Mouse (Mus musculus): ENCODE data around the gene Cracr2b. TPM values are rescaled to one million over a fixed set of nuclear protein-coding genes. Genes with fewer than 3 reads are reported as not detected.

Gene Cracr2b
- polyA plus RNA-seq, 1 experiment from 2014 or later = 7.6 TPM

Other genes starting within 250 kb of the Cracr2b start
- 2.5 and 3.8 TPM in 2 replicates for gene Lmntd2, start 247.0 kb upstream of the Cracr2b start, polyA plus RNA-seq (2016; fragmentation: Nextera tagmentation; extraction: Ambion mirVana)
- 37.1 and 38.7 TPM in 2 replicates for gene Rassf7, start 245.2 kb upstream of the Cracr2b start, polyA plus RNA-seq (2016; fragmentation: Nextera tagmentation; extraction: Ambion mirVana)
- 88.0 and 92.7 TPM in 2 replicates for gene Phrf1, start 232.3 kb upstream of the Cracr2b start, polyA plus RNA-seq (2016; fragmentation: Nextera tagmentation; extraction: Ambion mirVana)
- 1.0 and 1.7 TPM in 2 replicates for gene Irf7, start 194.6 kb upstream of the Cracr2b start, polyA plus RNA-seq (2016; fragmentation: Nextera tagmentation; extraction: Ambion mirVana)
- not detected in 2 replicates for gene Cdhr5, start 184.3 kb upstream of the Cracr2b start, polyA plus RNA-seq (2016; fragmentation: Nextera tagmentation; extraction: Ambion mirVana)
- 4.5 and 7.1 TPM in 2 replicates for gene Sct, start 182.0 kb upstream of the Cracr2b start, polyA plus RNA-seq (2016; fragmentation: Nextera tagmentation; extraction: Ambion mirVana)
- gene Drd4, start 169.1 kb upstream of the Cracr2b start, polyA plus RNA-seq (2016; fragmentation: Nextera tagmentation; extraction: Ambion mirVana) = 0.82 and 0.94 TPM in 2 replicates
- 98.9 and 108 TPM in 2 replicates for gene Deaf1, start 133.4 kb upstream of the Cracr2b start, polyA plus RNA-seq (2016; fragmentation: Nextera tagmentation; extraction: Ambion mirVana)
- gene Tmem80, start 133.4 kb upstream of the Cracr2b start, polyA plus RNA-seq (2016; fragmentation: Nextera tagmentation; extraction: Ambion mirVana) = 60.9 and 62.5 TPM in 2 replicates
- 1.0 and 1.1 TPM in 2 replicates for gene Eps8l2, start 122.2 kb upstream of the Cracr2b start, polyA plus RNA-seq (2016; fragmentation: Nextera tagmentation; extraction: Ambion mirVana)
- gene Taldo1, start 68.9 kb upstream of the Cracr2b start, polyA plus RNA-seq (2016; fragmentation: Nextera tagmentation; extraction: Ambion mirVana) = 366 and 377 TPM in 2 replicates
- 50.5 and 51.5 TPM in 2 replicates for gene Gatd1, start 47.0 kb upstream of the Cracr2b start, polyA plus RNA-seq (2016; fragmentation: Nextera tagmentation; extraction: Ambion mirVana)
- gene Cend1, start 31.6 kb upstream of the Cracr2b start, polyA plus RNA-seq (2016; fragmentation: Nextera tagmentation; extraction: Ambion mirVana) = 44.4 and 55.1 TPM in 2 replicates
- 57.6 and 57.7 TPM in 2 replicates for gene Slc25a22, start 23.2 kb upstream of the Cracr2b start, polyA plus RNA-seq (2016; fragmentation: Nextera tagmentation; extraction: Ambion mirVana)
- 8.4 and 9.8 TPM in 2 replicates for gene Pidd1, start 17.1 kb upstream of the Cracr2b start, polyA plus RNA-seq (2016; fragmentation: Nextera tagmentation; extraction: Ambion mirVana)
- 803 and 881 TPM in 2 replicates for gene Rplp2, start 13.7 kb upstream of the Cracr2b start, polyA plus RNA-seq (2016; fragmentation: Nextera tagmentation; extraction: Ambion mirVana)
- 15.8 and 16.5 TPM in 2 replicates for gene Pnpla2, start 5.9 kb upstream of the Cracr2b start, polyA plus RNA-seq (2016; fragmentation: Nextera tagmentation; extraction: Ambion mirVana)
- 20.6 and 22.7 TPM in 2 replicates for gene Cd151, start 6.3 kb downstream of the Cracr2b start, polyA plus RNA-seq (2016; fragmentation: Nextera tagmentation; extraction: Ambion mirVana)
- 73.5 and 80.6 TPM in 2 replicates for gene Polr2l, start 14.0 kb downstream of the Cracr2b start, polyA plus RNA-seq (2016; fragmentation: Nextera tagmentation; extraction: Ambion mirVana)
- gene Tspan4, start 14.1 kb downstream of the Cracr2b start, polyA plus RNA-seq (2016; fragmentation: Nextera tagmentation; extraction: Ambion mirVana) = 34.2 and 37.1 TPM in 2 replicates
- gene Chid1, start 78.8 kb downstream of the Cracr2b start, polyA plus RNA-seq (2016; fragmentation: Nextera tagmentation; extraction: Ambion mirVana) = 31.7 and 33.7 TPM in 2 replicates
- gene Ap2a2, start 101.1 kb downstream of the Cracr2b start, polyA plus RNA-seq (2016; fragmentation: Nextera tagmentation; extraction: Ambion mirVana) = 111 and 117 TPM in 2 replicates
- gene Muc6, start 194.2 kb downstream of the Cracr2b start, polyA plus RNA-seq (2016; fragmentation: Nextera tagmentation; extraction: Ambion mirVana) = 0.20 and 0.23 TPM in 2 replicates
- gene Muc2, start 229.2 kb downstream of the Cracr2b start, polyA plus RNA-seq (2016; fragmentation: Nextera tagmentation; extraction: Ambion mirVana) = 0.23 and 0.27 TPM in 2 replicates

Measured in neural tube, embryonic 12.5 days (tissue).